Mouse (Mus musculus): ENCODE results near the gene Mrfap1. TPM values are rescaled to one million over a fixed set of nuclear protein-coding genes. Genes with fewer than 3 reads are reported as not detected.

Mrfap1 gene
- total RNA-seq, 2 experiments from 2014 or later: 207 to 261 TPM

DNA sequence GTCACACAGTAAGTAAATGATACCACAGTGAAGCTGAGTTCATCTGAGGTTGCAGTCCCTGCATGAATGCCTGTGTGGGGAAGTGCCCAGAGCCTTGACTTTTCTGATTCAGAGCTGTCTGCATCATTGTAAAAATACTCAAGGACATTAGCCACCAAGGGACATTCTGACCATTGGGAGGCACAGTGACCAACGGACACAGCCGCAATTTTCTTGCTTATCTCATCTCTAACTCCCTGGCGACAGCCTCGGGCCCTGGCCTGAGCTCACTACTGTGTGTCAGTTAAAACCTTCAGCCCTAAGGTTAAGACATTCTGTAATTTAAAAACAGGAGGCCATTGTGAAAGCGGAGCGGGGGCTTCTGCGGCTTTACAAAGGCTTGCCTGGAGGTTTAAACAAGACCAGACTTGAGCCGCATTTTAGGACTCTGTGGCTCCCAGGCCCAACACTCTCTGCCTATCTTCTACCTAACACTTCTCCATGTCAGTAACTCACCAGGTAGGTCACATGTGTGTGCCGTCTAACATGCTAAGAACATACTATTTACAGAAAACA lies 20.5 kb downstream of the Mrfap1 start:
- Histone ChIP-seq H3K27ac (no peak overlapping the region), H3K4me3 (no peak overlapping the region)
- TF ChIP-seq CTCF (IDR thresholded peaks at IDR 0.05): no peak
- no peak for DNase-seq
- intact Hi-C loops (cut with DNase I): no loop called here

DNA sequence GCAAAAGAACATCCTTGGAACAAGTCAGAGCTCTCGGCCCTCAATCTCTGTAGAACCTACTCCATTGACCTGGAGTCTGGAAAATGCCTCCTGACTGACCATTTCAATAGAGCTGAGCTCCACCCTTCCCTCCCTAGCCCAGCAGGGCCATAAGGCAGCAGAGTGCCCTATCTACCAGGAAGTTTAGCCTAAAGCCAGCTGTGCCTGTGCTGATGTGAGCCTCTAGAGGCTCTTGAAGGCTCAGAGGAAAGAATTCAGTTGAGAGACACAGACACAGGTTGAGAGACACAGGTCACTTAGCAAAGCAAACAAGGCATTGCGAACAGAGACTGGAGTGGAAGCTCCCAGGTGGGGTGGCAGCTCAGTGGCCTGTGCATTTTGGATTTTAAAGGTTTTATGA lies 21.3 kb downstream of the Mrfap1 start:
- DNase-seq: no peak
- intact Hi-C loops (cut with DNase I): no loop called here
- H3K27ac ChIP-seq: no peak overlapping the region
- TF ChIP-seq CTCF (IDR thresholded peaks at IDR 0.05): no peak
- no peak overlapping the region for H3K4me3 ChIP-seq

DNA sequence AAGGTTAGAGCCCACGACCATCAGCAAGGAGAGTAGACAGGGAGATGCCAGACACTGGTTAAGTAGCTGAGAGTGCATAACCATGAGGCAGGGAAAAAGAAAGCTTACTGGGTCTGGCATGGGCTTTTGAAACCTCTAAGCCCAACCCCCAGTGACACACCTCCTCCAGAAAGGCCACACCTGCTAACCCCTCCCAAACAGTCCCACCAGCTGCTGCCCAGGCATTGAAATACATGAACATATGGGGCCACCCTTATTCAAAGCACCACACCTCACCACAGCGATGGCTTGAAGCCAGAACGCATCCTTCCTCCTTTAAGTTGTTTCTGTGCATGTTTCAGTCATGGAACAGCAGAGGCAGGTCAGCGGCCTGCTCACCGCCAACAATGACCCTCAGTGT lies 24.0 kb downstream of the Mrfap1 start:
- Histone ChIP-seq H3K27ac (no peak overlapping the region), H3K4me3 (no peak overlapping the region)
- no peak for DNase-seq
- no peak for TF ChIP-seq CTCF (IDR thresholded peaks at IDR 0.05)
- intact Hi-C loops (cut with DNase I): no loop called here

DNA sequence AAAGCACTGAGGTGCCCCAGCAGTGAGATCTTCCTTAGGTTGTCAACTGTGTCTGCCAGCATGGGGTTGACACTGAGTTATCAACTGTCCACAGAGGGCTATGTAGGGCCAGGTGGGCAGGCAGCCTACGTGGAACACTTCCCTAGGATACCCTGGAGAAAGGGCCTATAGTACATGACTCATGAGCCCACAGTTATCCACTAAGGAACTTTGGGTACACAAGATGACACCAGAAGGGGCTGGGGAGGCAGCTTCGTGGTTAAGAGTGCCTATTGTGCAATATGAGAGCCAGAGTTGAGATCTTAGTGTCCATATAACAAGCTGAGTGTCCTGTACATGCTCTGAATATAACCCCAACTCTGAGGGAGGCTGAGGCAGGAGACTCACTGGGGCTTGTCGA lies 27.0 kb downstream of the Mrfap1 start:
- TF ChIP-seq CTCF (IDR thresholded peaks at IDR 0.05): no peak
- H3K27ac ChIP-seq: no peak overlapping the region
- intact Hi-C loops (cut with DNase I): no loop called here
- no peak overlapping the region for H3K4me3 ChIP-seq
- DNase-seq: no peak

DNA sequence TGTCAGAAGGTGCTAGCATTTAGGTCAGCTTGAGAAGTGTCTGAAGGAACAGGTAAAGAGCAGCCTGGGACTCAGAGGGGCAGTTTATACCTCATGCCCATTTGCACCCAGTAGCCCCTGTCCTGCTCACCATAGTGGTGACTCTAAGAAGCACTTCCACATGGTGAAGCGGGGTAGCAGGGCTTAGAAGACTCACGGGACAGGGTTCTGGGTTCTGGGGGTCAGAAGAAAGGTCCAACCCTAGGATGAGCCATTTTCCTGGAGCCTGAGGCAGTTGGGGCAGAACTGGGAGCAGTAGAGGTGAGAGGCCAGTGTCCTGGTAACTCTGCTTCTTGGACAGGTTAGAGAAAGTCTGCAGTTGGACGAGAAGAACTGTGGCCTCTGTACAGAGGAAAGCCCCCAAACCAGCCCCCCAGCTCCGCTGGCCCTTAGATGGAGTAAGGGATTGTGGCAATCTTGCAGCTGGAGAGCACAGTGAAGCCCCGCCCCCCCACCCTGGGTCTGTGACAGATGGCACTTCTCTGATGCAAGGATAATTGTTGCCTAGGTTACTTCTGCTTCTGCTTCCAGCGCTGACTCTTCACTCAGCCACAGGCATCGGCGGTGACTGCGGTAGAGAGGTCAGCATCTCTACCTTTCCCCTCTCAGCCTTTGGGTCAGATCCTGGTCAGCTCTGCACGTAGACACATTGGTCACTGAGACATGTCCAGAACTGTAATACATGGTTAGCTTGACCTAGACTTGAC lies 29.4 kb downstream of the Mrfap1 start:
- TF ChIP-seq CTCF (IDR thresholded peaks at IDR 0.05): no peak
- H3K27ac ChIP-seq: no peak overlapping the region
- H3K4me3 ChIP-seq: no peak overlapping the region
- DNase-seq: no peak
- intact Hi-C loops (cut with DNase I): no loop called here

DNA sequence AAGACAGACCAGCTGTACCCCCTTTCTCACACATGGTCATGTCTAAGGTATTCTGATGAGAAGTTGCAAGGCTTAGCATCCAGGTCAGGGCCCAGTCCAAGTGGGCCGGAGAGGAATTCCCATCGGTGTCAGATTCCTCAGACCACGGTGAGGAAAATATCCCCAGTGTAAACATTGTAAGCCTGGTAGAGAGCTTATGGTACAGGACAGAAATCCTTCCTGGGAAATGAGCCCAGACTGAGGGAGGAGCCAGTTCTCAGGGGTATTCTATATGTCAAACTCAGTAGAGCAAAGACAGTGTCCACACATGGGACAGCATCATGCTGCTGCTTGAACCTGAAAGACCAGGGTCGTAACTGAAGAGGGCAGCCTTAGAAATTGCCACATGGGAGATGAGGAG lies 36.7 kb downstream of the Mrfap1 start:
- no peak for TF ChIP-seq CTCF (IDR thresholded peaks at IDR 0.05)
- Histone ChIP-seq H3K27ac (no peak overlapping the region), H3K4me3 (no peak overlapping the region)
- intact Hi-C loops (cut with DNase I): no loop called here
- DNase-seq: no peak

DNA sequence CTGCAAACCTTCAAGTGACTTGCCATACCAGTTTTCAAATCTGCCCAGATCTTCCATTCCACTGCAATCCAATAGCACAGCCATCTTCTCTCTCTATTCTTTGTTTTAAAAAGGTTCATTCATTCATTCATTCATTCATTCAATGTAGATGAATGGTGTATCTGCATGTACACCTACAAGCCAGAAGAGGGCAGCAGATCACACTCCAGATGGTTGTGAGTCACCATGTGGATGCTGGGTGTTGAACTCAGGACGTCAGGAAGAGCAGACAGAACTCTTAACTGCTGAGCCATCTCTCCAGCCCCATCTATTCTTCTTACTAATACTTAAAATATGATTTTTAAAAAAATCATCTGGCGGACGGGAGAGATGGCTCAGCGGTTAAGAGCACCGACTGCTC lies 39.5 kb downstream of the Mrfap1 start:
- Histone ChIP-seq H3K4me3 (no peak overlapping the region), H3K27ac (no peak overlapping the region)
- DNase-seq: no peak
- intact Hi-C loops (cut with DNase I): no loop called here
- peak; percentile 57 for TF ChIP-seq CTCF (IDR thresholded peaks at IDR 0.05)

DNA sequence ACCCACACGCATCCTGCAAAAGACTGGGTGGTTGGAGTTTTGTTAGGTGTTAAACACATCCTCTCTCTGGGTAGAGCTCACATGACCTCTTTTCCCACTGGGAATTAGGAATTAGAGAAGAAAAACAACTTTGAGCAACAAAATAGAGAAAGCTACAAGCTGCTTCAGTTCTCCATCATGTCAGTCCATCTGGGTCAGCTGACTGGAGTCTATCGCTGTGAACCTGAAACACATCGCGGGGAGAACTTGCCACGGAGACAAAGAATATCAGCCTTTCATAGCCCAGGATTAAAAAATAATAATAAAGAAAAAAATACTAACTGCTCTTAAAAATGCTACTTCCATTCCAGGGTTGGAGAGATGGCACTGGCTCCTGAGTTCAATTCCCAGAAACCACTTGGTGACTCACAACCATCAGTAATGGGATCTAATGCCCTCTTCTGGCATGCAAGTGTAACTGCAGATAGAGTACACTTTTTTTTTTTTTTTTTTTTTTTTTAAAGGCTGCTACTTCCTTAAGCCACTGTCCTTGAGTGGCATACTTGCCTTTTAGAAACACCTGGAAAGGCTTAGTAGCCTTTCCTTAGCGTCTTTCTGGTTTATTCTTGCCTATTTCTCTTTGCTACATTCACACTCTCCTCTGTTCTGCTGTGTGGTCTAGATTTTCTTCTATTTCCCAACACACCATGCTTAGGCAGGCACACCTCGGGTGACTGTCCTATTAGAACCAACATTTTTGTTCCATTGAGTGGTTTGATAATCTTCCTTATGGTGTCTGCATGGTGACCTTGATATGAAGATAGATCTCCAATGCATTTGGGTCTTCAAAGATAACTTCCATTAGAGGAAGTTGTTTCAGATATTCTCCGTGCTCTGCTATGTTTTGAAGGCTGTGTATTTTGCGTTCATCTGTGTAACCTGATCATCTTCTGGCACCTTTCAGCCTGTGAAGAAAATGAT lies 46.2 kb downstream of the Mrfap1 start:
- Histone ChIP-seq H3K27ac (no peak overlapping the region), H3K4me3 (no peak overlapping the region)
- intact Hi-C loops (cut with DNase I): no loop called here
- TF ChIP-seq CTCF (IDR thresholded peaks at IDR 0.05): peak; percentile 57
- no peak for DNase-seq

DNA sequence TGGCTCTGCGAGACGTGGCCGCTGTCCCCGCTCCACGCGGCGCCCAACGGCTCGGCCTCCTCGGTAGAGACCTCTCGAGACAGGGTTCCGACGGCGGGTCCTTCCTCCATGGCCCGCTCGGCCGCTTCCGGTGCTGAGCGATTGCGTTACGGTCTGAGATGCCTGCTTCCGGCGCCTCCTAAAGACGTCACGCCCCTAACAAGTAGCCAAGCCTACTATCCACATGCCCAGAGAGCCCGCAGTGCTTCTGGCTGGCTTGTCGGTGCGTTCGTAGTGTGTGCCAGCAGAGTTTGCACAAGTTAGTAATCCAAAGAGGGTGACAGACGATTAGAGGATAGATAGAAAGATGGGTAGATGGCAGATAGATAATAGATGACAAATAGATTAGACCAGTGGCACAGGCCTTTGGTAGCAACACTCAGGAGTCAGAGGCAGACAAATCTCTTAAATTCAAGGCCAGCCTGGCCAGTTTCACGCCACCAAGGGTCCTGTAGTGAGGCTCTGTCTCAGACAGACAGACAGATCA lies 48.0 kb downstream of the Mrfap1 start, which contains the start of gene Bloc1s4:
TSS of gene Bloc1s4 (minus strand) at position 115 of the 526 bp plus-strand sequence.
- intact Hi-C loops (cut with DNase I): loop anchor here (10.0 kb wide), 1 partner anchor 164 kb away; no protein-coding TSS in a partner anchor
- Histone ChIP-seq H3K27ac (peak within 1 kb of the TSS; percentile 80), H3K4me3 (peak within 1 kb of the TSS; percentile 90)
- no peak for TF ChIP-seq CTCF (IDR thresholded peaks at IDR 0.05)
- peak; percentile 94 for DNase-seq

DNA sequence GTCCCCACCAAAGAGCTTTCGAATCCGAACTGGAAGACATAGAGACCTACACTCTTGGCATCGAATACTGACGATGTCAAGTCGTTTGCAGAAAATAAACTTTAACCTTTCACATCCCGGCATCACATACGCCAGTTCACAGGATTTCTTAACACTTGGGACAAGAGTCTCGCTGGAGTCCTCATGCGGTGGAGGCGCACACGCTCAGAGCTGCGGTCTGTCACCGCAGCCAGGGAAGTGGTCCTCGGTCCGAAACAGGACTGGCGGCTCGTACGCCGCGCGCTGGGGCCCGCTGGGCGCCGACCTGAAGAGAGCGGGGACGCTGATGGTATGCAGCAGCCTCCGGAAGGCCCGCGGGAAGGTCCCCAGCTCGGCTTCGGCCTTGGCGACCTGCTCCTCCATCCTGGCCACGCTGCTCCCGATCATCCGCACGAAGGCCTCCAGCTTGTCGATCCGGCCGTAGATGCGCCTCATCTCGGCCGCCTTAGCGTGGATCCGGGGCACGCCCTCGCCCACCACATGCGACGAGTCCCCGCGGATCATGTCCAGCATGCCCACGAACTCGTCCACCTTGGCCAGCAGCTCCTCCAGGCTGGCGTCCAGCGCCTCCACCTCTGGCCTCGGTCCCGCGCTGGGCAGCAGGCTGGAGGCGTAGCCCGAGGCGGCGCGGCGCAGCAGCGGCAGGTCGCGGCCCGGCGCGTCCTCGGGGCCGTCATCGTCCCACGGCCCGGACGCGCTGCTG lies 48.6 kb downstream of the Mrfap1 start:
- no peak for DNase-seq
- H3K27ac ChIP-seq: peak overlapping the region; percentile 80
- H3K4me3 ChIP-seq: peak overlapping the region; percentile 90
- intact Hi-C loops (cut with DNase I): loop anchor here (10.0 kb wide), 1 partner anchor 163 kb away; no protein-coding TSS in a partner anchor
- no peak for TF ChIP-seq CTCF (IDR thresholded peaks at IDR 0.05)

DNA sequence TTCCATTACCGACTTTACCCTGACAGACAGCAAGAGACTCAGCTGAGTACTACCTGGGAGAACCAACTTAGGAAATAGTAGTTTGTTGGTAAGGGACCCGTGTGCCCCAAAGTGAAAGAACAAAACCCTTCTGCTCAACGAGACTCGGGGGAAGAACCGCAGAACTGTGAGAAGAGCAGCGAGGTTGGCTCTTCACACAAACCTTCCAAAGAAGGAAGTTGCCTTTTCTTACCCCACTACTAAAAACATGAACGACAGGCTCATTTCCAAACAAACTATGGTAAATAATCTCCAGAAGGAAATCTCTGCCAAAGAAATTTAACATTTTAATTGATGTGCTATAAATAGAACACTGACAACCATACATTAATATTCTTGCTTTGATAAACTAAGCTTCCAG lies 49.5 kb downstream of the Mrfap1 start:
- DNase-seq: no peak
- peak overlapping the region; percentile 90 for H3K4me3 ChIP-seq
- intact Hi-C loops (cut with DNase I): loop anchor here (10.0 kb wide), 1 partner anchor 162 kb away; no protein-coding TSS in a partner anchor

More for the DNA sequence above, 49.5 kb downstream of the Mrfap1 start:
- no peak for TF ChIP-seq CTCF (IDR thresholded peaks at IDR 0.05)
- no peak overlapping the region for H3K27ac ChIP-seq

Other genes with a start within 250 kb of the Mrfap1 start
- gene Tbc1d14, start 203.5 kb downstream of the Mrfap1 start, total RNA-seq (2021): 10 to 100 TPM; 14.3 to 16.7 TPM
- 10 to 100 TPM; 86.4 to 98.1 TPM for gene D5Ertd579e, start 100.7 kb downstream of the Mrfap1 start, total RNA-seq (2021)
- gene Bloc1s4, start 48.1 kb downstream of the Mrfap1 start, total RNA-seq (2021): 10 to 100 TPM in 1 of 2 experiments, 1 to 10 TPM in 1; 9.1 to 11.0 TPM
- gene Man2b2, start 33.9 kb upstream of the Mrfap1 start, total RNA-seq (2021): 1 to 10 TPM; 4.7 to 6.2 TPM
- under 1 TPM; 0.17 to 0.18 TPM for gene Ppp2r2c, start 71.7 kb upstream of the Mrfap1 start, total RNA-seq (2021)
- 10 to 100 TPM; 49.9 to 86.0 TPM for gene Wfs1, start 192.4 kb upstream of the Mrfap1 start, total RNA-seq (2021)

Measured in gastrocnemius, adult 2 months (tissue).